Mouse (Mus musculus): ENCODE measurements around the gene Rps6ka1. TPM values are rescaled to one million over a fixed set of nuclear protein-coding genes. Genes with fewer than 3 reads are reported as not detected.

Rps6ka1 gene
- polyA plus RNA-seq, 2 experiments = 28.4 to 48.4 TPM

DNA sequence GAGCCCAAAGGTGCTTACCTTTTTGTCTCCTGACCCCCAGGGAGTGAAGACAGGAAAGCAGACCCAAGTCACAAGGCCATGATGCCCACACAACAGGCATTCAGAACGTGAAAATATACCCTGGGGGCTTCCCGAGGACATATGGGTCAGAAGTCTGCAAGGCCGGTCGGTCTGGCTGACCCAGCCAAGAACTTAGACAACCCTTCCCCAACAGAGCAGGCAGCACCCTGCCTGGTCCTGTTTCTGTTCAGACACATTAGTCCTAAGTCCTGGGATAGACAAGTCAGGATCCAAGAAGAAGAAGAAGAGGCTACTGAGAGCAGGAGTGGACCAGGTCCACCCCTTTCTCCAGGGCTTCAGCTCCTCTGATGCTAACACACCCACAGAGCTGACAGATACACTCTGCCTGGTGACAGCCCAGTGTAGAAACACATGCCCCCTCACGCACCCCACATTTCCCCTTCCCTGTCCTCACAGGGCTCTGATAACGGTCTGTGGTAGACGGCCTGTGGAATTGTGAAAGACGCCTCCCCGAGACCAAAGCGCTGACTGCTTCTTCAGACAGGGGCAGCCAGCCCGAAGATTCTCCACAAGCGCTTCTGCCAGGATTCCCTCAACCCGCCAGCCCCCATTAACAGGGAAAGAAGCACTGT is 12.6 kb downstream of the Rps6ka1 start:
- Histone ChIP-seq H3K9me3 (ENCODE audit: control insufficient read depth, low read length) (no peaks in the 10 kb centered on the region), H3K4me3 (ENCODE audit: insufficient read depth in 1 of 2, low read depth in 2 of 2, low read length in 2 of 2) (peak overlapping the region; percentile 59 to 72; a peak in 2 of 4 replicates), H3K27me3 (ENCODE audit: control insufficient read depth, insufficient read depth, low read length) (no peaks in the 10 kb centered on the region), H3K4me1 (replicated peaks; ENCODE audit: control insufficient read depth in 2 of 2, insufficient read depth in 2 of 2, low read length in 1 of 2) (peaks cover 38 to 49% of the 10 kb centered on the region in 2 experiments), H3K9ac (replicated peaks) (peak overlapping the region; percentile 75), H3K4me2 (ENCODE audit: low read depth) (peak overlapping the region; percentile 82), H3K36me3 (replicated peaks; ENCODE audit: control insufficient read depth, insufficient read depth, low read depth) (peaks cover 13% of the 10 kb centered on the region), H3K27ac (peak overlapping the region; percentile 96)
- WGBS (ENCODE audit: insufficient replicate concordance) = 22% methylated on average over 13 of the region's 13 CpGs
- TF ChIP-seq EP300 (IDR thresholded peaks at IDR 0.05; ENCODE audit: low read depth) (no peak), CTCF (IDR thresholded peaks at IDR 0.05; ENCODE audit: low read depth) (no peak)
- DNase-seq (ENCODE audit: low read depth in 3 of 3, low spot score in 3 of 3) = peak in 1 of 3 experiments; percentile 37
- no peak for ATAC-seq (ENCODE audit: insufficient read depth)

- no peaks in the 10 kb centered on the region for H3K27me3 ChIP-seq (ENCODE audit: control insufficient read depth, insufficient read depth, low read length)
- H3K4me1 ChIP-seq (replicated peaks; ENCODE audit: control insufficient read depth in 2 of 2, insufficient read depth in 2 of 2, low read length in 1 of 2) = peaks cover 38 to 43% of the 10 kb centered on the region in 2 experiments
- H3K36me3 ChIP-seq (replicated peaks; ENCODE audit: control insufficient read depth, insufficient read depth, low read depth) = peaks cover 17% of the 10 kb centered on the region
- ATAC-seq (ENCODE audit: insufficient read depth) = peak; percentile 56
- peak overlapping the region; percentile 82 for H3K4me2 ChIP-seq (ENCODE audit: low read depth)
- H3K27ac ChIP-seq = peak overlapping the region; percentile 96
- TF ChIP-seq CTCF (IDR thresholded peaks at IDR 0.05; ENCODE audit: low read depth) = no peak
- peak; percentile 58; the same call in 1 of the 2 replicates for TF ChIP-seq EP300 (IDR thresholded peaks at IDR 0.05; ENCODE audit: low read depth)
- H3K4me3 ChIP-seq (ENCODE audit: insufficient read depth in 1 of 2, low read depth in 2 of 2, low read length in 2 of 2) = peak overlapping the region; percentile 59 to 72
- H3K9me3 ChIP-seq (ENCODE audit: control insufficient read depth, low read length) = no peaks in the 10 kb centered on the region
- peak in 1 of 3 experiments; percentile 57 for DNase-seq (ENCODE audit: low read depth in 3 of 3, low spot score in 3 of 3)
- H3K9ac ChIP-seq (replicated peaks) = peak overlapping the region; percentile 75
- WGBS (ENCODE audit: insufficient replicate concordance) = 21% methylated on average over 17 of the region's 17 CpGs
Observed at GRCm38 (mm10) chr4:133873926-133874864, 13.4 kb downstream of the Rps6ka1 start.

GRCm38 (mm10) chr4:133873431-133873851 is 14.2 kb downstream of the Rps6ka1 start:
- Histone ChIP-seq H3K27ac (peak overlapping the region; percentile 96), H3K4me2 (ENCODE audit: low read depth) (peak overlapping the region; percentile 82), H3K9ac (replicated peaks) (peak overlapping the region; percentile 75), H3K4me3 (ENCODE audit: insufficient read depth in 1 of 2, low read depth in 2 of 2, low read length in 2 of 2) (peak overlapping the region; percentile 59 to 72), H3K36me3 (replicated peaks; ENCODE audit: control insufficient read depth, insufficient read depth, low read depth) (peaks cover 24% of the 10 kb centered on the region), H3K4me1 (replicated peaks; ENCODE audit: control insufficient read depth in 2 of 2, insufficient read depth in 2 of 2, low read length in 1 of 2) (peaks cover 30 to 37% of the 10 kb centered on the region in 2 experiments), H3K27me3 (ENCODE audit: control insufficient read depth, insufficient read depth, low read length) (no peaks in the 10 kb centered on the region), H3K9me3 (ENCODE audit: control insufficient read depth, low read length) (no peaks in the 10 kb centered on the region)
- TF ChIP-seq EP300 (IDR thresholded peaks at IDR 0.05; ENCODE audit: low read depth) = peak; percentile 91
- no peak for TF ChIP-seq CTCF (IDR thresholded peaks at IDR 0.05; ENCODE audit: low read depth)
- 18% methylated on average over 4 of the region's 4 CpGs for WGBS (ENCODE audit: insufficient replicate concordance)
- peak; percentile 83 for ATAC-seq (ENCODE audit: insufficient read depth)
- DNase-seq (ENCODE audit: low read depth in 3 of 3, low spot score in 3 of 3) = peak in 1 of 3 experiments; percentile 79

DNA sequence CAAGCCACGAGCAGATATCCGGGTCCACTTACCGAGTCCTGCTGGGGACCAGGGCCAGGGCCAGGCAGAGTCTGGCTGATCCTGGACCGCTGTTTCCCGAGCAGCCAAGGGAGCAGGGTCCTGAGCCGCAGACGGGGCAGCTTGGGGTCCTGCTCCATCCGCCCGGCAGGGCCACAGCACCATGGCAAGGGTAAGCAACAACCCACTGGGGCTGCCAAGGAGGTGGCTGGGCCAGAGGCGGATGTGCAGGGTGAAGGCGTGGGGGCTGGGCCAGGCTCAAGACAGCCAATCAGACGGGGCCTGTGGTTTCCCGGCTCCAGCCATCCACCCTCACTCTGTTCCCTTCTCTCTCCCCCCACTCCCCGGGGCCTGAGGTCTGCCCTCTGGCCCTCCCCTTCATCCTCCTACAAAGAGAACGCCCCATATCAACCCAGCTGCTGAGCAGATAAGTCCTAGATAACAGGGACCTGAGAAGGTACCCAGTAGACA is 14.7 kb downstream of the Rps6ka1 start:
- Histone ChIP-seq H3K4me3 (ENCODE audit: insufficient read depth in 1 of 2, low read depth in 2 of 2, low read length in 2 of 2) (peak overlapping the region; percentile 72 to 80), H3K27ac (peak overlapping the region; percentile 96), H3K27me3 (ENCODE audit: control insufficient read depth, insufficient read depth, low read length) (no peaks in the 10 kb centered on the region), H3K36me3 (replicated peaks; ENCODE audit: control insufficient read depth, insufficient read depth, low read depth) (peaks cover 28% of the 10 kb centered on the region), H3K4me1 (replicated peaks; ENCODE audit: control insufficient read depth in 2 of 2, insufficient read depth in 2 of 2, low read length in 1 of 2) (peaks cover 26 to 35% of the 10 kb centered on the region in 2 experiments), H3K9me3 (ENCODE audit: control insufficient read depth, low read length) (no peaks in the 10 kb centered on the region), H3K9ac (replicated peaks) (peak overlapping the region; percentile 79), H3K4me2 (ENCODE audit: low read depth) (peak overlapping the region; percentile 82)
- DNase-seq (ENCODE audit: low read depth in 3 of 3, low spot score in 3 of 3) = peak in 1 of 3 experiments; percentile 74
- TF ChIP-seq CTCF (IDR thresholded peaks at IDR 0.05; ENCODE audit: low read depth) (0 out of 2 replicates have a peak, but pooled peaks have one; percentile 1), EP300 (IDR thresholded peaks at IDR 0.05; ENCODE audit: low read depth) (no peak)
- 11% methylated on average over 15 of the region's 15 CpGs for WGBS (ENCODE audit: insufficient replicate concordance)
- peak; percentile 82 for ATAC-seq (ENCODE audit: insufficient read depth)
